22 mouse cellular contexts compared by ENCODE assay signal in the genomic region with DNA sequence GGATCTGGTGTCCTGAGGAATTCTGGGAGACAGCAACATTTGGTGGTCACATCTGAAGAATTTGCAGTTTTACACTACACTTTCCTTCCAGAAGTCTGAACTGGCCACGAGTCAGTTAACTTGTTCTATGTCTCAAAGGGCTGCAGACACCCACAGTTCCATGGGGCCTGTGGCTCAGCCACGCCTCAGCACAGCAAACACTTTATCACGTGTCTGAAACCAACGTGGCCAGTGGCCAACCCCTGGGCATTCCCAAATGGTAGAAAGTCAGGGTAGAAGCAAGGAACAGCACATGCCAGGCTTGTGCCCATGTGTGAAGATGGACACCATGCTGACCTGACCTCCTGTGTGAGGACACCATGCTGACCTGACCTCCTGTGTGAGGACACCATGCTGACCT.
DNase-seq lines count a peak whose midpoint lies in the region; ATAC-seq lines count a peak whose summit lies in the region.
"Had no signal": no experiment of that assay in that cellular context is flagged by ENCODE, and none has a peak within 500 bp of the region (broad histone marks: within the 10 kb centered on the region; RNA-seq: fewer than 3 reads in every experiment).

No protein-coding gene starts in this region.

- H3K9ac ChIP-seq in midbrain, embryonic 11.5 days (ENCODE audit: low read length) = no peak overlapping the region
- no peak overlapping the region for H3K9ac ChIP-seq in stomach, embryonic 16.5 days (ENCODE audit: low read length)
- H3K9ac ChIP-seq: embryonic facial prominence, embryonic 12.5 days; forebrain, embryonic 15.5 days; heart, embryonic 15.5 days; hindbrain, embryonic 13.5 days had no signal

- no peaks in the 10 kb centered on the region for H3K27me3 ChIP-seq in midbrain, embryonic 10.5 days (ENCODE audit: low read depth, poor library complexity, severe bottlenecking)
- H3K27me3 ChIP-seq in midbrain, embryonic 11.5 days (ENCODE audit: control insufficient read depth, insufficient read depth, low read length) = no peaks in the 10 kb centered on the region
- no peaks in the 10 kb centered on the region for H3K27me3 ChIP-seq in stomach, embryonic 16.5 days (ENCODE audit: control insufficient read depth, insufficient read depth, low read length)
- H3K27me3 ChIP-seq: embryonic facial prominence, embryonic 12.5 days; heart, embryonic 15.5 days; hindbrain, embryonic 13.5 days; Patski had no signal

- no peak for ATAC-seq in midbrain, embryonic 11.5 days (ENCODE audit: low FRiP score)
- no peak for ATAC-seq in stomach, embryonic 16.5 days (ENCODE audit: insufficient read depth, low FRiP score)
- ATAC-seq: activated CD4-positive, CD25-positive, alpha-beta regulatory T cell, adult 4 months; forebrain, embryonic 15.5 days; hindbrain, postnatal 0 days; Patski had no signal

- H3K9me3 ChIP-seq in midbrain, embryonic 10.5 days (replicated peaks) = no peaks in the 10 kb centered on the region
- H3K9me3 ChIP-seq in midbrain, embryonic 11.5 days (ENCODE audit: control insufficient read depth, low read length) = no peaks in the 10 kb centered on the region
- H3K9me3 ChIP-seq in stomach, embryonic 16.5 days (replicated peaks; ENCODE audit: control insufficient read depth, low read length) = no peaks in the 10 kb centered on the region
- H3K9me3 ChIP-seq: embryonic facial prominence, embryonic 12.5 days; forebrain, embryonic 15.5 days; heart, embryonic 15.5 days; hindbrain, embryonic 13.5 days had no signal

- 80% methylated on average over 4 of the region's 4 CpGs for WGBS in midbrain, embryonic 10.5 days
- 82% methylated on average over 4 of the region's 4 CpGs for WGBS in midbrain, embryonic 11.5 days
- 52% methylated on average over 4 of the region's 4 CpGs for WGBS in stomach, embryonic 16.5 days

- no peaks in the 10 kb centered on the region for H3K36me3 ChIP-seq in midbrain, embryonic 10.5 days
- no peaks in the 10 kb centered on the region for H3K36me3 ChIP-seq in midbrain, embryonic 11.5 days (ENCODE audit: control insufficient read depth, insufficient read depth, low read length)
- no peaks in the 10 kb centered on the region for H3K36me3 ChIP-seq in stomach, embryonic 16.5 days (ENCODE audit: control insufficient read depth, insufficient read depth, low read length)
- H3K36me3 ChIP-seq: embryonic facial prominence, embryonic 12.5 days; forebrain, embryonic 15.5 days; heart, embryonic 15.5 days; hindbrain, embryonic 13.5 days had no signal

- no peaks in the 10 kb centered on the region for H3K4me1 ChIP-seq in midbrain, embryonic 10.5 days
- no peaks in the 10 kb centered on the region for H3K4me1 ChIP-seq in midbrain, embryonic 11.5 days (ENCODE audit: control insufficient read depth, insufficient read depth, low read length)
- peaks cover 4% of the 10 kb centered on the region; the same call in 1 of the 2 replicates for H3K4me1 ChIP-seq in stomach, embryonic 16.5 days (ENCODE audit: control insufficient read depth, insufficient read depth, low read length)
- H3K4me1 ChIP-seq: embryonic facial prominence, embryonic 12.5 days; forebrain, embryonic 15.5 days; hindbrain, embryonic 13.5 days had no signal

- no peak overlapping the region for H3K4me3 ChIP-seq in midbrain, embryonic 10.5 days
- no peak overlapping the region for H3K4me3 ChIP-seq in midbrain, embryonic 11.5 days (ENCODE audit: low read depth, low read length)
- no peak overlapping the region for H3K4me3 ChIP-seq in stomach, embryonic 16.5 days (replicated peaks; ENCODE audit: low read length)
- H3K4me3 ChIP-seq: embryonic facial prominence, embryonic 12.5 days; forebrain, embryonic 15.5 days; heart, adult 2 months; heart, embryonic 15.5 days; hindbrain, embryonic 13.5 days had no signal

- DNase-seq in adrenal gland, postnatal 10 days = peak; percentile 17
- no peak for DNase-seq in adrenal gland, adult 8-10 months
- no peak for DNase-seq in midbrain, embryonic 10.5 days (ENCODE audit: low spot score)
- no peak for DNase-seq in midbrain, embryonic 11.5 days (ENCODE audit: low spot score, missing footprints)
- DNase-seq in thymus, postnatal 36 days = no peak
- no peak for DNase-seq in testis, postnatal 14 days (ENCODE audit: low spot score)
- DNase-seq: adrenal gland, adult 2 months; cerebellum, adult 11 months; cerebellum, adult 9-10 months; cerebellum, postnatal 25 days; gastrocnemius, postnatal 14 days; heart, adult 2 months; heart, postnatal 14 days had no signal

- peak overlapping the region; percentile 38; the same call in 1 of the 2 replicates for H3K27ac ChIP-seq in midbrain, embryonic 10.5 days (replicated peaks)
- H3K27ac ChIP-seq in midbrain, embryonic 11.5 days (ENCODE audit: low read depth, low read length) = no peak overlapping the region
- H3K27ac ChIP-seq in stomach, embryonic 16.5 days (ENCODE audit: low read length) = peak overlapping the region; percentile 44
- H3K27ac ChIP-seq: embryonic facial prominence, embryonic 12.5 days; forebrain, embryonic 15.5 days; heart, adult 2 months; heart, embryonic 15.5 days; hindbrain, embryonic 13.5 days; hindbrain, postnatal 0 days had no signal

- H3K4me2 ChIP-seq in midbrain, embryonic 11.5 days = no peak overlapping the region
- H3K4me2 ChIP-seq in stomach, embryonic 16.5 days (ENCODE audit: low read depth, low read length) = no peak overlapping the region
- H3K4me2 ChIP-seq: embryonic facial prominence, embryonic 12.5 days; forebrain, embryonic 15.5 days; heart, embryonic 11.5 days; heart, embryonic 15.5 days; hindbrain, embryonic 13.5 days had no signal
